Mouse (Mus musculus): Measurements from ENCODE around the gene Ttc13.

The Ttc13 gene

DNA sequence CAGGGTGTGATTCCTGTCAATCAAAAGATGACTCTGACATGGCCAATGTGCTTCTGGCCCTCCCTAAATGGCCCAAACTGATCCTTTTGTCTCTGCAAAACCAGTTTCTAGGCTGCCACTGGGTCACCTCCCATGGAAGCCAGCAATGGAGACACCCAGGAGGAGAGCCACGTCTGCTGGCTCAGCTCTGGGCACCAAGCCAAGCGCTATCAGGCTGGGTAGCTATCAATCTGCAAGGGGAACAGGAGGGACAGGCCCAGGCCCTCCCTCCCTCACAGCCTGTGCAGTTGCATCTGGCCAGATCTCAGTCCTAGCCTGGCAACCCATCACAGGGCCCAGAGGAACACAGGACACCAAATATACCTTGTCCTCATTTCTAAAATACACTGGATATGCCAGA is 63.4 kb downstream of the Ttc13 start:
- no peak for DNase-seq (ENCODE audit: low spot score in 2 of 2)

DNA sequence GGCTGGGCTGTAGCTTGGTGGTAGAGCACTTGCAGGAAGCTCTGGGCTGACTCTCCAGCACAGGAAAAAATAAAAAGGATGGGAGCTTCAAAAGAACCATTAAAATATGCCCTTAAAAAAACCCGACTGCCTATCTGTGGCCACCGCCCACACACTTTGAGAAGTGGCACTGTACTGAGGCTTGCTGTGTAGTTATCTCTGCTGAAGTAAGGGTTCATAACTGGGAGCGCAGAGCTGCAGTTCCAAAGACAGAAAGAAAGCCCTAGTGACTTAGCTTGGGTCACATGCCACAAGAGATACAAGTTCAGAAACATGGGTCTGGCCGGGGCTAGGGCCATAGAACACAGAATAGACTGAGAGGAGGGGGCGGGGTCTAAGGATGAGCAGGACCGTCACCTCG is 63.8 kb downstream of the Ttc13 start:
- no peak for DNase-seq (ENCODE audit: low spot score in 2 of 2)

DNA sequence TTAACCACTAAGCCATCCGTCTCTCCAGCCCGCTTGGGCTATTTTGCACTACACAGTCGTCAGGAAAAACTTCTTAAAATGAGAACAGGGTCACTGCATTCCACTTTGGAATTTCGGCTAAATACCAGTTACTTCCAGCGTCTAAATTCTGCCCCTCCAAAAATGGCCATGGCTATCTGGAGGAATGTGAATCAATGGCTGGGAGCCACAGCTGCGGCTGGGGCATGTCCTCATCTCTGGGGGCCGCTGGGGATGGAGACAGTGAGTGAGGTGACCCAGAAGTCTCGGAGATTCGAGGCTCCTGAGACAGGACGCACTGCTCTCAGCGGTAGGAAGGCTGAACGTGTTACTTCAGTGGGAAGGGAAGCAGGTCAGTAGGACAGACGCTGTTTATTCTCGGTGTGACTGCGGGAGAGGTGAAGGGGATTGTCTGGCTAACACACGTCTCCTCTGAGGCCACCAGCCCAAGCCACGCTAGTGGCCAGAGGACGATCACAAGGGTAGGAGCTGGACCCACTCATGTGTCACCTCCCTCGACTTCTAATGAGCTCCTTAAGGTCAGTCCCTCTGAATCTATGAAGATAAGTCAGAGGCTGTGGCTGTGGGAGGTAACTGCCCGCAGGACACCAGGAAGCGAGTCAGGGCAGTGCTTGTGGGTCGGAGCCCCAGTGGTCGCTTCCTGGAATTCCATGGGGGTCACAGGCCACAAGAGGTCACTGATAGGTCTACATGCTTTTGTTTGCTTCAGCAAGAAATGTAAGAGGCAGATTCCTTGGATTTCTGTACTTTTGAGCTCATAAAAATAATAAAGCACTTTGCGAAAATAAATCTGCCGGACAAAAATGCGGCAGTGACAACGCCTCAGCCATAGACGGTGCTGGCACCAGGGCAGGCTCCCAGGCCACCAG is 68.0 kb downstream of the Ttc13 start:
- DNase-seq (ENCODE audit: low spot score in 2 of 2), result no peak

DNA sequence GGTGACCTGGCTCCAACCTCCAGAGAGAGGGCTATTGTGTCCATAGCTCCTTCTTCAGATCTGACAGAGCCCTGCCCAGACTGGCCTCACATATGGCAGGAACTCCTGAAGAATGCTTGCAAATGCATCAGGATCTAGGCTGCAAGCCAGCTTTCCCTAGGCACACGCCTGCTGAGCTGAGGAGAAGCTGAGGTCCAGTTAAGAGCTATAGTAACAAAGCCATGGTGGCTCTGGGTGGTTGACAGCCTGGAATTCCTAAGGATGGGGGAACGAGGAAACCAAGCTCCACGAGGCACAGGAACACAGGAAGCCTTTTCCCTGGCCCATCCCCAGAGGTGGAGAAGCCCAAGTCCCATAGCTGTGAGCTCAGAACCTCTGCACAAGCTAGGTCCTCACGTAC is 69.2 kb downstream of the Ttc13 start:
- DNase-seq (ENCODE audit: low spot score in 2 of 2), result no peak

DNA sequence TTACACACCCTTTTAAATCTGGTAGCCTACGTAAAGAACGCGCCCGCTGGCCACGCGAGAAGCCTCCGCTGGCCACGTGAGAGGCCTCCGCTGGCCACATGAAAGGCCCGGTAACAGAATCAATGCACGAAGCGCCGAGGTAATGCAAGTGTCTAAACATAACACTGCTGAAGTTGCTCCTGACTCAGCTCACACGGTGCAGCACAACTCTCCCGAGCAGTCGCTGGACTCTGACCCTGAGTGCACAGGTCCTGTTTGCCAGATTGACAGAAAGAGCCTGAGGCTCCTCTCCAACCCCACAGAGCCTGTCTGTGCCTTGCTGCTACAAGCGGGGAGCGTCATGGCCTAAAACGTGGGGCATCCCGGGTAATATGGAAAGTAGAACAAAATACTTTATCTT is 70.0 kb downstream of the Ttc13 start:
- DNase-seq (ENCODE audit: low spot score in 2 of 2), result no peak

DNA sequence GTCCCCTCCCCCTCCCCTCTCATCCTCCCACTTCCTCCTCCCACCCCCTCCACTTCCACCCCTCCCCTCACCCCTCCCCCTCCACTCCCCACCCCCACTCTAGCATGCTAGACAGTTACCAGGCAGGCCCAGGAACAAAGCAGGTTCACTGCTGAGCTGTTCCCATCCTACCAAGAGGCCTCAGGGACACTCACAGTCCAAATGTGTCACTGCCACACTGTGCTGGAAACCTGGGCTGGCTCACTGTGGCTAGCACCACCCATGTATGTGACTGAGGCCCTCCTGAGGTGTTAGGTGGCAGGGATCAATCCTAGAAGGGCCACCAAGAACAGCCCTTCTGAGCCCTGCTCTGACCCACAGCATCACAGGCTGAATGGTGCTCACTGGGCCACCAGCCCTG is 73.5 kb downstream of the Ttc13 start:
- DNase-seq (ENCODE audit: low spot score in 2 of 2), result no peak

DNA sequence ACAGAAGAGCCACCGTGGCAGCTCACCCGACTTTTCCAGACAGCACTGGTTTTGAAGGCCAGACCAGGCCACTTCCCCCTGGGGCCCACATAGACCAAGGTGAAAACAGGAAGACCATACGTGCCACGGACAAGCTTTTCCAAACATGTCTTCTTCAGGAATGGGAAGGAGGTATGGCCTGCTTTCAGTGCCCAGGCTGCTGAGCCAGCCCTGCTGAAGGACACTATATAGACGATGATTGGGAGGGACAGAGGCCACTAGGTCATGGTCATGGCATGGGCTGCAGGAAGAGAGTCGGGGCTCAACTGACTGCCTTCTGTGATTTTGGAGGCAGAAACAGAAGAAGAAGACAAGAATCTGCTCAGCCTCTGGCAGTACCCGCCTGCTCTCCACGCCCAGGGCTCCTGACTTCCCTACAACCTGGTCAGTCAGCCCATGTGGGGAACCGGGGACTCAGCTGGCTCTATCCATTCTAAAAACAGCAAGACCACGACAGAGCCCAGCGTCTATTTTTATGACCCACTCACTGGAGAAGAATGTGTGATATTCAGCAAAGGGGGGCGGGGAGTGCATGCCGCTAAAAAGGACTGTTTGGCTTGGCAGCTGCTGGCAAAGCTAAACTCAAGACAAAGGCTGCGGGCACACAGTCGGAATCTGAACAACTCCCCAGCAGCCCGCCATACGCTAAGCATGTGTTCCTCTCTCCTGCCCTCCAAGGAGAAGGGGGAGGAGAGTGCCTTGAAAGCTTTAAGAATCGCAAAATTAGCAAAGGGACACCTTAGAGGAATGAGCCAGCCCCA is 78.0 kb downstream of the Ttc13 start:
- no peak for DNase-seq (ENCODE audit: low spot score in 2 of 2)

DNA sequence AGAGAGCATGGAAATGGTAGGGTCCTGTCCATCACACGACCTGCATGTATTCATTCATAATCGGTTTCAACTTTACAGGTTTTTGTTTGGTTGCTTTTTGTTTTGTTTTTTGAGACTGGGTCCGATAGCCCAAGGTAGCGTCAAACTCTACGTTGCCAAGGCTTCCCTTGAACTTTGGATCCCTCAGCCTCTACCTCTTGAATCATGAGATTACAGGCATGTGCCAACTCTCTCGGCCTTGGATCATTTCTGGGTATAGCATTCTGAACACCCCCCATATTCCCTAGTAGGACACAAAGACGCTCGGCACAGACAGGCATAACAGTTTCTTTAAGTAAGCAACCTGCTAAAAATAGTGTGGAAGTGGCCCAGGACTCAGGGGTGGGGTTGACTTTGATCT is 80.2 kb downstream of the Ttc13 start:
- no peak for DNase-seq (ENCODE audit: low spot score in 2 of 2)

DNA sequence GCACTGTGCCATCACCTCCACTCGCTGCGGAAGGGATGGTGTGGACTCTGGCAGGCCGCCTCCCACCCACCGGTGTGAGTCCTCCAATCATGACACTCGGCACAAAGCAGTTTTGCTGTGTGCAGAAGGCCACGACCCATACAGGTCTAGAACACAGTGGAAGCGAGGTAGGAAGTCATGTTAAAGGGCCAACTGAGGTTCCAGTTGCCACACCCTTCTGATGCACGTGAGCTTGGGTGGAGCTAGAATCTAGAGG is 86.6 kb downstream of the Ttc13 start:
- DNase-seq (ENCODE audit: low spot score in 2 of 2), result no peak

DNA sequence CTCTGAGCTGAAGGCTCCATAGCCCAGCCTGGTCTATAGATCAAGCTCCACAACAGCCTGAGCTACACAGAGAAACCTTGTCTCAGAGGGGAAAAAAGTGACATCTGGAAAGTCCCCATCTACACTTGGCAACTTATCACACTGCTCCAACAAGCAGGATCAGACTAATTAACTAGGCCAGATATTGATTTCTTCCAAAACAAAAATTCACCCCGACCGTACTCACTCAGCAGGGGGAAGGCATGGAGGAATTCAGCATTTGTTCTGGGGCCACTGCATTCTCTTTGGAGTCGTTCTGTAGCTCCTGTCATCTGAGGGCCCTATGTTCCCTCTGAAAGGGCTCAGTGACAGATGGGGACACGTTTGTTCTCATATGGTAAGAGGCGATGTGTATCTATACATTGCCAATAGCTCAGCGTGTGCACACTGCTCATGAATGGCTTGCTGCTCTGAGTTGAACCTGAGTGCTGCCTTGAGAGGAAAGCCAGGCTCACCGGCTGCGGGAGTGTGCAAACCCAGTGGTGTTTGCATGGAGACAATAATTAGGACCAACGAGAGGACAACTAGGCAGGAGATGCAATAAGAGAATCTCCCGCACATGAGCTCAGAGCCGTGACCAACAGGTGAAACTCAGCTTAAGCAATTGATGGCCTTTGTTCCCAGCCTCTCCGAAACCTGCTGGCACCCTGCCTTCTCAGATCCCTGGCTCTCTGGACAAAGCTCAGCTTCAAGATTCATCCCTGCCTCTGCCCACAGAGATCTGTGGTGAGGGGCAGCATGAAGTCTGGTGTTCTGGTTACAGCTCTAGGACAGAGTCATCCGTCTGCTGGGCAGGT is 87.2 kb downstream of the Ttc13 start:
- no peak for DNase-seq (ENCODE audit: low spot score in 2 of 2)

DNA sequence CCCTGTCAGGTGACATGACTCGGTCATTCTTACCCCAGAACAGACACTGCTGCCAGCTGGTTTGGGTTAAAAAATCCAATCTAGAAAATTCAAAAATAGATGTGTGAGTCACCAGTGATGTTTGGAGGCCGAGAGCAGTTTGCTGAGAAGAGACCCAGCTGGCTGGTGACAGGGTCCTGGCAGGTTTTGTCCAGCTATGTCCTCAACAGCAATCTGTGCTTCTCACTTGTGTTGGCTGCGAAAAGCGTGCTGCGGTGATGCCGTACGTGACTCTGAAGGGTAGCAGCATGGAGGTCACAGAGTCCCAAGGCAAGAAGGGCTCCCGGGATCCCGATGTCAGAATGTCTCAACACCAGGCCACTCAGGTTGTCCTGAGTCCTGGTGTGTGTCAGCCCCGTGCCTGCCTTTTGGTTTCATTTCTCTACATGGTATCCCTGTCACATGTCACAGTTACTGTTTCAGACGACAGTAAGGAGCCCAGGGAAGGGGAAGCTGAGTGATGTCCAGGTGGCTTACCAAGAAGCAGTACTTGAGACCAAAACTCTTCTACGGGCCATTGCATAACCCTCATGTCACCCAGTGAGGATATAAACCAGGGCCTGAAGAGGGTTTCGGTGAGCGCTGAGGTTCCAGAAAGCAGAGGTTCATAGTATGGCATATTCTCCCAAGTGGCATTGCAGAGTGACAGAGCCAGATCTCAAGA is 88.6 kb downstream of the Ttc13 start:
- no peak for DNase-seq (ENCODE audit: low spot score in 2 of 2)

DNA sequence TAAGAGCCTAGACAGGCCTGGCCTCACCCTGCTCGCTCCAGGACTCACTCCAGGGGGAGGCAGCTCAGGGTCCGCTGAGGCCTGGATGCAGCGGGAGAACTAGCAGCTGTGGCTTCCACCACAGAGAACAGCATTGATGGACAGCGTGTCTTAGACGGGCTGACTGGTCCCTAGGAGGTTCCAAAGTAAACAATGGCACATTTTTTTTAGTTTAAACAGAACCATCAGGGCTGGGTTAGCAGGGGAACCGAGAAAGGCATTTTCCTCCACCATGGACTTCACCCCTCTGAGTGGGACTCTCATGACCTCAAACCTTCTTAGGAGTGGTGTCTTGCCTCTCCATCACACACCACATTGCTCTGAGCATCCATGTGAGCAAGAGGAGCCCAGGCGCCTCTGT is 89.8 kb downstream of the Ttc13 start:
- no peak for DNase-seq (ENCODE audit: low spot score in 2 of 2)

DNA sequence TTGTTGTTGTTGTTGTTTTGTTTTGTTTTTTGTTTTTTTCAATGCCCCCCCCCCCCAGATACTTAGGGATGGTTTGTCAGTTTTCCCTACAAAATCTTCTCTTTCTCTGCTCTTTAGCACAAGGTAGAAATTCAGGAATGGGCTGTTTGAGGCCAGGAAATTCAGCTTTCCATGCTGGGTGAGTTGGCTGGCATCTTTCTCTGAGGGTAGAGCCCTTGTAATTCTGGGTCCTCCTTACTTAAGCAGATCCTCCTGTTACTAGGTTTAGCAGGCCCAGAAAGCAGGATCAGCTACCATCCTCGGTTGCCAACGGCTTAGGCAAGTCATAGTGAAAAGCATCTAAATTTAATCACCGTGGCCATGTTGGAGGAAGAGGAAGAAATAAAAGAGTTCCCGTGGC is 90.9 kb downstream of the Ttc13 start:
- DNase-seq (ENCODE audit: low spot score in 2 of 2), result no peak

DNA sequence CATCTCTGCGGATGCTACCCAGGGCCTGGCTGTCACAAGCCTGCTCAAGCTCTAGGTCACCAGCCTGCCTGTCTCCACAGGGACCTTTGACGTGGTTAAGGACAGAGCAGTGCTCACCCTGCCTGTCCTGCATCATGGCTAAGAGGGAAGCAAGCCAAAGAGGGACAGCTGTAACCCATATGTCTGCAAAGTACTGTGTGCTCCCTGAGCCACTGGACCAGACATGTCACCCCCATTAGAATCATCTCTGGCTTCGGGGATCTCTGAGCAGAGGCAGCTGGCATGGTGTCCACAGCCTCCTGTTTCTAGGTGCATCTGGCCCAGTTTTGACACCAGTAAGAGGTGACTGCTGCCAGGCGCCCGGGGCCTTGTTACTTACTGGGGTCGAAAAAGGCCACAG is 91.3 kb downstream of the Ttc13 start:
- no peak for DNase-seq (ENCODE audit: low spot score in 2 of 2)

DNA sequence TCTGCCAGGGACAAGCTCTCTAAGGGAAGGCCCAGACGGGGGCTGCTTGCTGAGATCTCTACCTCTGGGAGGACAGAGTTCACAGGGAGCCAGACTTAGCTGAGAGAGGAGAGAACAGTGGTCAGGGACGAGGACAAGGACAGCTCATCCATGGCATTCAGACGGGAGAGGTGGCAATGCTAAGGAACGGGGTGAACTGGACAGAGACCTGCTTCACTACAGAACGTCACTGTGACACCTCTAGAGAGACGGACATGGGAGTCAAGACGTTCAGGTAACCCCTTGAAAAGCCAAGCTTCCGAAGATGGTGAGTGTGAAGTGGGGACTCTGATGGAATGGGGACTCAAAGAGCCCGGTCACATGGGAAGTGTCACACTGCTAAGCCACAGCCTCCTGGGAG is 95.5 kb downstream of the Ttc13 start:
- no peak for DNase-seq (ENCODE audit: low spot score in 2 of 2)
